Mouse (Mus musculus) retina, postnatal 7 days (tissue): ENCODE measurements around the gene Agbl2.
"Not testable (repeated sequence)": the region's sequence is repeated elsewhere in the genome, so short reads cannot be mapped to it uniquely, and the experiment has no call there.

Experiments
- DNase-seq: peaks from one replicate; pipeline ENCODE4 v3.0.0-alpha.2; 2012; ENCODE audit warnings: low read depth, low spot score

The Agbl2 gene

DNA sequence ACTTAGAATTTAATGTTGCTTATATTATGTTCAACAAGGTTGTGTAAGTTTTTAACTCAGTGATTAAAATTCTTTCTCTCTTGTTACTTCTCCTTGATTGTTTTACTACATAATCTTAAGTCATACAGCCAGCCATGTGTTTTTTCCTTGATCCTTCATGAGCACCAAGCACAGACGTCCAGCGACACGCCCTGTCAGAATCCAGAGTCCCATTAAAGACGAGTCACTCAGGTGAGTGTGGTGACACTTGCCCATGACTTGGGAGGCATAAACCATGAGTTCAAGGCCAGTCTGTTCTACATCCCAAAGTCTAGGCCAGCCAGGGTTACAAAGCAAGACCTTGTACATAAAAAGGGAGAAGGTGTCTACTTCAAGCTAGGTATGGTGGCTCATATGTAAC is 33.6 kb downstream of the Agbl2 start:
- DNase-seq, result no peak

DNA sequence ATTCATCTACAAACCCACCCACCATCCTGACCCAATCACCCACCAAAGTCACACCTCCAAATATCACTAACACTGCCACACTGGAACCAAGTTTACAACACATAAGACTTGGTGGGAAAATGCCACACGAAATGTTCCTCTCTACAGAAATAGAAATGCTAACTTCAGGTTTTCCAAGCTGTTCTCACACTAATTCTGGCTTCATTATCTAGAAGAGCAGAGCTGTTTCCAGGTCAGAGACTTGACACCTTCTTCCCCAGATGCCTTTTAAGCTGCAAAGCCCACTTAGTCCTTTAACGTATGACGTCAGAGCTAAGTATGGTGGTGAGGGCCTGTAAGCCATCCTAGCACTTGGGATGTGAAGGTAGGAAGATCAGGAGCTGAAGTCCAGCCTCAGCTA is 36.2 kb downstream of the Agbl2 start:
- no peak for DNase-seq

DNA sequence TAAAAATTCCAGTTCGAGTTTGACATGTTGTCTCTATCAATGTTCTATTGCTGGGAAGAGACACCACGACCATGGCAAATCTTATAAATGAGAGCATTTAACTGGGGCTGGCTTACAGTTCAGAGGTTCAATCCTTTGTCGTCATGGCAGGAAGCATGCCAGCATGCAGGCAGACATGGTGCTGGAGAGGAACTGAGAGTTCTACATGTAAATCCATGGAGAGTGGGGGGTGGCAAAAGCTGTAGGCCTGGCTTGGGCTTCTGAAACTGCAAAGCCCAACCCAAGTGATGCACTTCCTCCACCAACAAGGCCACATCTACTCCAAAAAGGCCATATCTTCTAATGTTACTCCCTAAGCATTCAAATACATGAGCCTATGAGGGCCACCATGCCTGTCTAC is 38.4 kb downstream of the Agbl2 start:
- no peak for DNase-seq

DNA sequence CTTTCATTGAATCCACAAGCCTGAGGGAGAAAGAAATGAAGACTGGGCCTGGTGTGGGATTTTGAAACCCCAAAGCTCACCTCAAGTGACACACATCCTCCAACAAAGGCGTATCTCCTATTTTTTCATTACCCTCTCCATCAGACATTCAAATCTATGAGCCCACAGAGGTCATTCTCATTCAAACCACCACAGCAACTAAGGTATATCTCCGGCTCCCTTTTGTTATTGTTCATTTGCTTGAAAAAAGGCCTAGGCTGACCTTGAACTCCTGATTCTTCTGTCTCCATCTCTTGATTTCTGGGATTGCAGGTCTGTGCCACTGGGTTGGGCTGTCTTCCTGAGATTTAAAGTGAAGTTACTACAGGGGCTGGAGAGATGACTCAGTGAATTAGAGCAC is 40.5 kb downstream of the Agbl2 start:
- no peak for DNase-seq

DNA sequence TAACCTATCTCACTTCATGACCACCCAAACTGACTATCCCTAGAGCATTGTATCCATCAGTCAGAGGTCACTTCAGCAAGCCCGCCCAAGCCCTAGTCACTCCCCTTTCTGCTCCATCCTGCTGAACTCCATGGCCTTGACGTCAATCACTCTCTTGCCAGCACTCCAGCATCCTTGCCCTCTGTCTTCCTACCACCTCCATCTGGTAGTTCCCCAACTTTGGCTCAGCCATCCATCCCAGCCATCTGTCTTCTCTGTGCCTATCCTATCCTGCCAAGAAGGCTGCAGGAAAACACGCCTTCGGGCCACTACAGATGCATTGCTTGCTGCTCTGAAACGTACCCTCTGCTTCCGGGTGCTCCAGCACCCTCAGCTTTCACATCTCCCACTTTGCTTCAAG is 41.3 kb downstream of the Agbl2 start:
- no peak for DNase-seq

DNA sequence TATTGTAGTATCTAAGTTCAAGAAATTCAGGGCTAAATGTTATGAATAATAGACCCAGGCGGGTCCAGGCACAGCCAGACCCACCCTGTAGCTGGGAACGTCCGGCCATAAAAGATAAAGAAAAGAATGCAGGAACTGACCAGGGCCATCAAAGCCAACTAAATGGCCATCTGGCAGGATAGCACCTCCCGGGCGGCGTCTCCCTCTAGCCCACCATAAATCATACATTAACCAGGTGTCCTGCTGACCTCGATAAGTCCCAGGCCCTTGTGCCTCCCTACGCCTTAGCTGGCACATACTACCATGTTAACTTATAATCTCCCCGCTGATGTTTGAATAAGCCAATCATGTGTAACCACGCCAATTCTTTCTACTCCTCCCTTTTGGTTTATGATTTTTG is 42.0 kb downstream of the Agbl2 start:
- DNase-seq, result not testable (repeated sequence)

DNA sequence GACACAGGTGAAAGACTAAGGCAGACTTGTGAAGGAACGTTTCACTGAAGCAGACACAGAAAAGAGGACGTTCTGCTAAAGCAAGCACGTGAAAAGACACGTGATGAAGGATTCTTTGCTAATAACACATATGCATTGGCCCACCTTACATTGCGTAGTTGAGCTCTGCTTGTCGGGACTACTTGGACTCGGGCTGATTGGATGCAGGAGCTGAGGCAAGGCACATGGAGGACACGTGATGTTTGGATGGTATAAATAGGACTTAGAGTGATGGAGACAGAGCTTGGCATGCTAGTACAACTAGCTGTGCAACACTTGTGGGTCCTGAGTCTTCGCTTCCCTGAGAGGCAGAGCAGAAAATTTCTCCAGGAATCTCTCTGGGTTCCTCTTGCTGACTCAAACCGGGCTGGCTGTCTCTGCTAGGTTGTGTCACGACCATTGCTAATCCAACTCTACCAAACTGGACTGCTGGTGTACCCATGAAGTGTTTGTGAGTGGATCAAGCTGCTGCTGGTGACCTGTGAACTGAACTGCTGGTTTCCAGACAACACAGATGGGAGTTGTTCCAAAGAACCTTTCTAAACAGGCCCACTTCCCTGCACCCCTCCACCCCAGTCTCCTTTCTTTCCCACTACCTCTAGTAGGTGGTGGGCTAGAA is 43.1 kb downstream of the Agbl2 start:
- no peak for DNase-seq

DNA sequence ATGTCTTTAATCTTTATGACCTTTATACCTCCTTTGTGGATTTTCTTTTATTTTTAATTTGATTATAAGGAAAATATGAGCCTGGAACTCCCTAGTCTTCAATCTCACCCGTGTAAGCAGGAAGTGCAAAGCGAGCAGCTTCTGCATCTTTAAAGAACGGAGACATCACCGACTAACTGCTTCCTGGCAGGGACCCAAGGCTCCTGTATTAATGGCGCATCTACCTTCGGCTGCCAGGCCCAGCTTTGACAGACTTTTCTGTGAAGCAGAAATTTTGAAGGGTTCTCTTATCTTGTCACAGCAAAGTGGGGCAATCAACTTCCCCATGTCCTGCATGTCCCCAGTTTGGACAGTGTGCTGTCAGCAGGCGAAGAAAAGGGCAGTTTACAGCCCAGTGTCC is 46.2 kb downstream of the Agbl2 start:
- no peak for DNase-seq

DNA sequence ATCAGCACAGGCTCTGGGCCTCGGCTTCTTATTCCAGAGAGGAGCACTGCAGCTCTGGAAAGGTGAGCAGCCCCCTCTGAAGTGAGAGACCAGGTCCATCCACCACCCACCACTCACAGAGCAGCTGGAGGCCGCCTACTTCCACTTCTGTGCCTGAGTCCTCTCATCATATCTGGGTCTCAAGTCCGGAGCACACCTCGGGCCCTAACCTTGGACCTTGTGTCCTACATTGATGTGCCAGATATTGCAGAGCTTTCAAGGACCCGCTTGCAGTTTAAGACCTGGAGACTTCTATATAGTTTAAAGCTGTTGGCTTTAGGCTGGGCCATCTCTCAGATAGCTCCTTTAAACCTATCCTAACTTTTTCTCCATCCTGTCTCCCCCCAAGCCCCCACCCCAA is 51.0 kb downstream of the Agbl2 start:
- no peak for DNase-seq

DNA sequence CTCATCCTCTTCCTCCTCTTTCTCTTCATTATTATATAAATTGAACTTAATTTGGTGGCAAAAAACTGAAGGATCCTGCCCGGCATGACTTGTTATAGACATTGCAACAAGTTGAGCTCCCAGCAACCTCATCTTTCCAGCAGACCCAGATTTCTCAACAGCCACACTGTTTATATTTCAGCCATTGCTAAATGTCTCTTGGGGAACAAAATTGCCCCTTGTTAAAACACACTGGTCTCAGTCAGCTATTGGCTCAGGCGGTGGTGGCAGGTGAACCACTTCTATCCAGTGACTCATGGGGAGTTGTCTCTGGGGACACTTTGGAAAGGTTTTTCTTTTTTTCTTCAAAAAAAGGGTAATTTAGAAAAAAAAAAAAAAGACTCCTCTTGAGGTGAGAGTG is 56.1 kb downstream of the Agbl2 start:
- DNase-seq, result no peak

DNA sequence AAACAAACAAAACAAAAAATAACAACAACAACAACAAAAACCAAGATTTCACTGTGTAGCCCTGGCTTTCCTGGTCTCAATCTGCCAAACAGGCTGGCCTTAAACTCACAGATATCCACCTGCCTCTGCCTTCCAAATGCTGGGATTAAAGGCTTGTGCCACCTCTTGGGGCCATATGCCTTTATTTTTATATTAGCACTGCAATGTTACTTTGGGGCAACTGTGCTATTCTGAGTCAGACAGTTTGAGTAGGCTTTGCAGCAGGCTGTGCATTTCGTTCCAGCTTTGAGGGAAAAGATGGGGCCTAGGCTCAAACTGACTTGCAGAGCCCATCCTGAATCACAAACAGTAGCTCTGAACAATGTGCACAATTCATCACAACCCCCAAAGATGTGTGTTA is 61.1 kb downstream of the Agbl2 start:
- no peak for DNase-seq

DNA sequence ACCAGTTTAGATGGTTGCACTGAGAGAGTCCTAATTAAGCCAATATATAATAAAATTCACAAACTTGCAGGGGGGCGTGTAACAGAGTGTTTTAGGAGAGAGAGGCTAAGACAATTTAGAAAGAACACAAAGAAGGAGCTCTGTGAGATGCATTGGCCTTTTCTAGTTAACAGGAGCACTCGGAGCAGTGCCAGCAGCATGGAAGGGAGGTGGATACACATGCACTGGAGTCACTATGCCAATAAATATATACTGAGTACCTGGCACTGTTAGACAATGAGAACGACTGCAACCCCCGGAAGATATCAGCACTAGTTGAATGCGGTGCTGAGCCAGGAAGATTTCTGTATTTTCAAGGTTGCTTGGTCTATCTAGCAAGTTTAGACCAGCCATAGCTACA is 61.7 kb downstream of the Agbl2 start:
- no peak for DNase-seq

DNA sequence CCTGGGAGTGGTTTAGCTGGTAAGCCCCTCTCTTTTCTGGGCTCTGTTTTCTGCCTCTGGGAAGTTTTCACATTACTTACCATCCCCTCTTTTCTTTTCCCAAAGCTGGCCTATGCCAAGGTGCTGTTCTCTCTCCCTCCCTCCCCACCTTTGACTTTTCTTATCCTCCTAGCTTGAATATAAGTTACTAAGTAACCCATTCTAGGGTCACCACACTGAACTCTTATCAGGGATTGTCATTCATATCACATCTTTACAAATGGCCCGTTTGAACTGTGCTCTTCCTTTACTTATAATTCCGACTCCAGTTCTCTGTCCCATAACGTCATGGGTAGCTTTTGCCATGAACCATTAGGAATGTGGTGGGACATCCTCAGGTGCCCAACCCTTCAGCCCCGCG is 62.7 kb downstream of the Agbl2 start:
- DNase-seq, result no peak

DNA sequence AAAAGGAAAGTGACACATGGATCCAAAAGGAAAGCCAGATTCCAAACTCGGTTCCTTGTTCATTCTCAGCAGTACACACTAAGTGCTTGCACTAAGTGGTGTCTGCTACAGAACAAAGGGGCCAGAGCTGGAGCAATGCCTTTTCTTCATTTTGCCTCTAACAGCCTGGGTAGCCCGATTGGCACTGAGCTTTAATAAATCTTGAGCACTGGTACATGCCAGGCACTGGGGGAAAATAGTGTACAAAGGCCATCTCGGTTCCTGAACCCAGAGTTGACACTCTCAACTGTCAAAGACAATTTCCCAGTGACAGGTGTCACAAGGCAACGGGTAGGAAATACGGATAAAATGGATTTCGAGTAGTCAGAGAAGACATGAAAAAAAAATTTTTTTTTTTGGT is 63.6 kb downstream of the Agbl2 start:
- no peak for DNase-seq

DNA sequence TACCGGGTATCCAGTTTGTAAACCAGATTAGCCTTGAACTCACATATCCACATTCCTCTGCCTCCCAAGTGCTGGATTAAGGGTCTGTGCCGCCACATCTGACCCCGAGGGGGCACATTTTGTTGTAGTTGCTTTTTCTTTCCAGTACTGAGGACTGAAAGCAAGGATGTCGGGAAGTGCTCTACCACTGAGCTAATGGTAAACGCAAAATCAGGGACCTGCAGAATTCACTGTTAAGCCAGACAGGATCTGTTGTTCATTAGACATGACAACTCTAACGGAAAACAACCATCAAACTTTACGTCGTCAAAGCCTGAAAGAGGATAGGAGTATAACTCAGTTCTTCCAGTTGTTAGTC is 64.0 kb downstream of the Agbl2 start:
- DNase-seq, result no peak

DNA sequence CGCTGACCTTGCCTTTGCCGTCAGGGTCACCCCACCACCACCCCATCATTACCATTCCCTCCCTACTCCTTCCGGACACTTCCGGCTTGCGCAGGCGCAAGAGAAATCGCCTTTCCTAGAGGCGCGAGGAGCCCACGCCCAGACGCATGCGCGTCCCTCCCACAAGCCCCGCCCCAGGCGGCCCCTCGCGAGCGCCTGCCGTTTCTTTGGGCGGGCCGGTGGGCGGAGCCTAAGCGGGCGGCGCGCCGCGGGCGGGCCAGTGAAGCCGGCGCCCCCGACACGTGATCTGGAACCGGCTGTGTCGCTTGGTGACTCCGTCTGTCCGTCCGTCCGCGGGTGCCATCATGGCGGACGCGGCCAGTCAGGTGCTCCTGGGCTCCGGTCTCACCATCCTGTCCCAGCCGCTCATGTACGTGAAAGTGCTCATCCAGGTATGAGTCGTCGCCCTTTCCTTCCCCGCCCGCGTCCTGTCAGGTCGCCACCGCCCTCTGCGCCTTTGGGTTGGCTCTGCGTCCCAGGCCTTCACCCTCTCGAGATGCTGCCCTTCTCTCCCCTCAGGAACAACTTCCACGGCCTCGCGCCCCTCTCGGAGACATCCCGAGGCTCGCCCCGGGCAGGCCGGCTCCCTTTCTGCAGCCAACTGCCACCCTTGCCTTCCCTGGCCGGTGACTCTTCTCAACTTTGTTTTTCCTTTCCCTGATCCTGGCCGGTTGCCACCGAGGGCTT is 64.6 kb downstream of the Agbl2 start, which contains the start of gene Mtch2:
Mtch2 (plus strand) TSS at position 201 of the 726 bp plus-strand sequence.
- DNase-seq, result peak; percentile 96

DNA sequence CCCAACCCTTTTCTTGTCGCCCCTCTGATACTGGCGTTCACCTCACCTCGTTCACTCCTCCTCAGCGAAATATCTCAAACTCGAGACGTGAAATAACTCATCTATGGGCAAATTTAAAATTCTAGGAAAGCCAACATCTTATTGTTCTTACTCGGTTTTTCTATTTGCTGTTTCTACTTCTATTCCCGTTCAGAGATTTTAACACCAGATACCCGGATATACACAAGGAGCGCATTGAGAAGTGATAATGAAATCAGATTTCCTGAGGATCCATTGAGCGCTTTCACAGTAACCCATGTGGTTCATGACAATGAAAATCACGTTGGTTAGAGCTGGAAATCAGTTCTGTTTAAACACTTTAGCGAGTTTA is 65.1 kb downstream of the Agbl2 start:
- no peak for DNase-seq

DNA sequence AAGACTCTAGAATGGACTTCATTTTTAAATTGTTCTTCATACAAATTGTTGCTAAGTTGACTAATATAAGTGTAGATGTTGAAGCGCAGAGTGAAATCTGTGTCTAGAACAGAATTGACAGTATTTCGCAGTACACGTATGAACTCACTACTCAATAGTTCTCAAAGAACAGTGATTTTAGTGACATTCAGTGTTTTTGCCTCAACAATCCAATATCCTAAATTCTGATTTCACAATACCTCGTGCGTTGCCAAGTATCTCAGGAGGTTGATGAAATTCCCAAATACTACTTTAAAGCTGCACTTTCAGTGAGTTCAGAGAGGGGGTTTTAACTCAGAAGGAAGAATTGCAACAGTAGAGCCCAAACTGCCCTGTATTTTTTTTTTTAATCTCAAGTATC is 65.8 kb downstream of the Agbl2 start:
- DNase-seq, result no peak

DNA sequence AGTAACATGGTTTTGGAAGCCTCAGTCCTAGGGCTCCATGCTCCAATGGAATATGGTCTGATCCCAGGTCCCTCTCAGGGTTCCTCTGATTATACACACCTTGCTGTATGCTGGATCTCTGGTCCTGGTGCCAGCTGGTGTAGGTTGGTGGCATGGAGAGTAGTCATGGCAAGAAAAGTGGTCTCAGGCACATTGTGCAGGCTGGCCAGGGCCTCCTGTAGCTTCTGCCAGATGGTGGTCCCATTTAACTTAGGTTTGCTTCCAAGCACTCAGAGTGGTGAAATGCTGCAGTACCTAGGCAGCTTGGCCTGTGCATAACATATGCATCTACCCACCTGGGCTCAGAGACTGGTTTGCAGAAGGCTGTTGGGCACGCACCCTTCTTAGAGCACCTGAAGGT is 67.9 kb downstream of the Agbl2 start:
- no peak for DNase-seq

DNA sequence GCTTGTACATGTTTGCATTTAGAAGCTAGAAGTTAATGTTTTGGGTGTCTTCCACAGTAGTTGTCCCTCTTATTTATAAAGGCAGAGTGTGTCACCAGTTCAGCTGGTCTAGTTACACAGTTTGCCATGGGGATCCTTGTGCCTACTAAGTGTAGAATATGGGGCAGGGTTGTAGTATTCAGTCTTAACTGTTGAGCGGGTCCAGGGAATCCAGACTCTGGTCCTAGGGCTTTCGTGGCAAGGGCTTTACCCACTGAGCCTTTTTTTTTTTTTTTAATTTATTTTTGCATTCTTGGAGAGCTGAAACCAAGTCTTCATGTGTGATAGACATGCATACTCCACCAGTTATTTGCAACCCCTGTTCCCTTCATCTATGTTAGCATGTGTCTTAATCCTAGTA is 79.0 kb downstream of the Agbl2 start:
- no peak for DNase-seq

DNA sequence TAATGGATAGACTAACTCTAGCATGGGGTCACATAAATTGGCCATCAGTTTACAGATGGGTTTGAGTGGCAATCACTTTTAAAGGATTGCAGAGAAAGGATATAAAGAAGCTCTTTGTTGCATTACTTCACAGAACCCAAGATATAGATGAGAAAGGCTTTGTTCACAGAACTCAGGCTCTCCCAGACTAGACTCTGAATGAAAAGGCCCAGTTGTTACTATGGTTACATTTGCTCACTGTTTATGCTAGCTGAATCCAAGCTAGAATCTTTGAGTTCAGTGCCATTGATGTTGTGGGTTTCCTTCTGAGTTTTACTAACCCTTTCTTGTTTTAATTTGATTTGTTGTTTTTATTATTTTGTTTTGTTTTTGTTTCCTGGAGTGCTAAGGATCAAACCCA is 81.7 kb downstream of the Agbl2 start:
- no peak for DNase-seq

DNA sequence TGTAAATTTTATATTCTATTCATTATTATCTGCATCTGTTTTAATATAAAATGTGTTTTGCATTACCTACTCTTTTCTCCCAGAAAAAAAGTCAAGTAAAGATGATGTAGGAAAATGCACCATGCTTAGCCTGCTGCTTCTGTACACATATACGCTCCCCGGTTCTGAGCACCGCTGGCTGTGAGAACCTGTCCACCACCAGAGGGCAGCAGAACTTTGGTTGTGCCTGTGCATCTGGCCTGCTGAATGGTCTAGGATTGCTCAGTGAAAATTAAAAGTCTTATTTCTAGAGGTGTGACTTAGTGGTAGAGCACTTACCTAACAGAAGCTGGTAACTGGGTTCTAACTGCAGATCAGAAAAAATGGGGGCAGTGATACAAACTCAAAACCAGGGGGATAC is 84.0 kb downstream of the Agbl2 start:
- peak; percentile 72 for DNase-seq

DNA sequence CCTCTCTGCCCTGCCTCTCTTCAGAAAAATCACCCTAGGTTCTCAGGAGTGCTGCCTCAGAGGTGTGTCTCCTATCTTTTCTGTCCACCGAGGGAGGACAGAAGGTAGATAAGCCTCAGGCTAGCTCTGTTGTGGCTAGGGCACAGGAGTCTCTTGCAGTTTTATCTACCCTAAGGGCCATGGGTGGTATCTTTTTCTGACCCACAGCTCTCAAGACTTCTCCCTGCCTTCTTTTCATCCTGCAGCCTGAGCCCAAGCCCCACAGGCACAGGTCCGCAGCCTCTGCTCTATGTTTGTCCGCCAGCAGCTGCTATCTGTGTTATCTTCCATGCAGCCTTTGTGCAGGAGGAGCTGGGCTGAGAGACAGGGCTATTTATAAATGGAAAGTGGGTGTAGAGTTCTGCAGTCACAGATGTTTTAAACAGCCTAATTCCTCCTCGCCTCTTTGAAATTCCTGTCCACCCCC is 87.6 kb downstream of the Agbl2 start:
- no peak for DNase-seq
